Mouse (Mus musculus) cerebellum, adult 2 months (tissue): Measurements from ENCODE around the gene Atl2.

Experiments
- CTCF ChIP-seq: fragments of 200-500 bp; IDR thresholded peaks from 2 replicates; pipeline ENCODE4 v1.5.1; 2011; ENCODE audit warnings: low read depth, mild to moderate bottlenecking, control low read depth, low read length, moderate library complexity, borderline replicate concordance; ENCODE audit not compliant: insufficient read depth
- POLR2A ChIP-seq: fragments of 200-500 bp; IDR thresholded peaks from 2 replicates; pipeline ENCODE4 v1.6.1; 2011; ENCODE audit warnings: low read length, control low read depth, borderline replicate concordance; ENCODE audit not compliant: insufficient read depth

DNA sequence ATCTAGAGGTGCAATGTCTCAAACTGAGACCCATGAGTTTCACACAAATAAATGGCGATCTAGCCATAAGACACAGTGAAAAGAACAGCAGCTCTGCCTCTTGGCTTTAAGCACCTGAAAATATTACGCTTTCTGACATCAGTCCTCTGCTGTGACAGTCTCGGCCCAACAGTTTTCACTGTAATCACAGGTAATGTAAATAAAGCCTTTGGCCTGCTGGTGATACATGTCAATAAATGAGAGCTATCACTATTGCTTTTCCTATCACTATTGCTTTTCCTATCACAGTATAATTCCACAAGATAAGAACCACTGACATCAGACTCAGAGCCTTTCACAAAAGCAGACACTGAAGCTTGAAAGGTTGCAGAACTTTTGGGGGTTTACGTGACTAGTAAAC, 8.7 kb upstream of the Atl2 start:
- TF ChIP-seq CTCF (no peak), POLR2A (no peak)
